Mouse (Mus musculus): ENCODE measurements around the gene Tacc2.
A peak's percentile ranks its signal among the peaks of the same experiment; 100 is the strongest.

The Tacc2 gene

DNA sequence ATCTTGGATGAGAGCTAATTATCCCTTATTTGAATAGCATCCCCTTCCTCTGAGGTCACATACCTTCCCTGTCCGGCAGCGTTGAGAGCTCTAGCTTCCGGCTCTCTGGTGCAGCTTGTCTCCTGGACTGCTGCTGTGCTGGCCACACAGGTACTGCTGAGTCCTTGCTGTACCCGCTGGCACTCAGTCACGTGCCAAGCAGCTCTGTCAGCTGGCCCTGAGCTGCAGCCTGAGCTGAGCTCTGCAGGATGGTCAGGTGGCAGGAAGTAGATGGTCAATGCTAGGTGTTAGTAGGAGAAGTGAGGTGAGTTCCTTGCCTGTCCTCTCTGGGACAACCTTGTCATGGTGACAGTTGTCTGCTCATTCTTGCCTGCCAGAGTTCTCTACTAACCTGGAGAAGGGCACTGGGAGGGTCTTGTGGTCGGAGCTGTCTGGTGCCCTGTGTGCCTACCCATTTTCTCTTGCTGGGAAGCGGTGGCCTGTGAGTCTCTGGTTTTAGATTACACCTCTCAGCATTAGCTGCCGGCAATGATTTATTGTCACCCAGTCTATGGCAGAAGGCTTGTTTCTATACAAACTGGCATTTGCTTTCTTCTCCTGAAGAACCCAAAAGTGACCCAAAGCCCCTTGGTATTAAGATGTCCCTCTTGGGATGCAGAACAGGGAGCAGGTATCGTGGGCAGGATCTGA is 143.6 kb downstream of the Tacc2 start:
- DNase-seq (ENCODE audit: low read depth, low spot score), result no peak

DNA sequence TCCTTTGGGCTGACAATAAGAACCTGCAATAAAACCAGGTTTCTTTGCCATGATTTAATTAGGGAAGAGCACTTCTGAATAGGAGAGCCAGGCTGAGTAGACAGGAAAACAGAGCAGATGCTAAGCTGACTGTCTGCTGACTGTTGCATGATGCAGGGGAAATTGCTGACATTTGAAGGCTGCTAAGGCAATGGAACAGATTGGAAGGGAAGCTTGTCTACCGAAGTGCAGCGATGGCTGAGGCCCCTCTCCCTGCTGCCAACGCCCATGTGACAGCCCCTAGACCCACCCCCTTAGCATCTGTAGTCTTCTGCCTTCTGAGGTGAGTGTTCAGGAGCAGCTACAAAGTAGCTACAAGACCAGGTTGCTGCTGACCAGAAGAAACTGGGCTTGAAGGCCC is 148.9 kb downstream of the Tacc2 start:
- DNase-seq (ENCODE audit: low read depth, low spot score), result no peak

DNA sequence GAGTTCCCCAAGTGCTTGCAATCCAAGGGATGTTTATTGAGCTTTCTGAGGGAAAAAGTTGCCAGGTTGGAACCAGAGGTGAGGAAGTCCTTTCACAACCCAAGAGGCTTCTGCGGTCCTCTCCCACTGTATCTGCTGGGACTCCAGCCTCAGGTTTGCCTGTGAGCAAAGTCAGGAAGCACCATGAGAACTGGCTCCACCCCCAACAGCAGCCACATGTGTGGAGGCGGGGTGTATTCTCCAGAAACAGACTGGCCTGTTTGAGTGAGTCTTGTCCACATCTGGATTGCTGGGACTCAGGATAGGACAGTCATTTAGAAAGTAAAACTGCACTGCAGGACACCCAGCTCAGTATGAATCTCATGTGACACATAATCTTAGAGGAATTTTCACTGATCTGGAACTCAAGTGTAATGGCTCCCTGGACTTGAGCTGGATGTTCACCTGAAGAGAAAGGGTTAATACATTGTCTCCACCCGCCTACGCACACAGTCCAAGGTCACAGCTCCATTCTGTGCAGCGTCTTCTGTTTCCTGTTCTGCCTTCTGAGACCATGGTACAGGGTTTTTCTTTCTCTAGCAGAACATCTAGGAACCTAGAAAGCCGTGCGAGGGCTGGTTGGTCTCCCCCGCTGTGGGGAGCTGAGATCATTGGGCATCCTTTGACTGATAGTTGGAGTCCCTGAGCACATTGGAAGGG is 149.6 kb downstream of the Tacc2 start:
- no peak for DNase-seq (ENCODE audit: low read depth, low spot score)

DNA sequence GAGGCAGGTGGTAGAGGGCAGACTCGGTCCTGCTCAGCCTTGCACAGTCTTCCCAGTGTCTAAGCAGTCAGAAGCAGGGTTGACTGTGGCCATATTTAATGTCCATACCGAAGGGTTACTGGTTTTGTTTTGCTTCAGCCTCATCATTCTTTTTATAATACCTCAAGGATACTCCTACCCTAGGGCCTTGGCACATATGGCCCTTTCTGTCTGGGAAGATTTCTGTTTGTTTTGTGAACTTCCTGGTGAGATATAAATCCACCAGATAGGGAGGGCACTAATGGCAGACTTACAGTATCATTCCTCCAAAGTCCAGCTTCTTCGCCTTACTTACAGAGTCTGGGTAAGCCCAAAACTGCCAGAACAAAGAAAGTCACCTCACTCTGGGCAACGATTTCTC is 150.3 kb downstream of the Tacc2 start:
- DNase-seq (ENCODE audit: low read depth, low spot score), result no peak

DNA sequence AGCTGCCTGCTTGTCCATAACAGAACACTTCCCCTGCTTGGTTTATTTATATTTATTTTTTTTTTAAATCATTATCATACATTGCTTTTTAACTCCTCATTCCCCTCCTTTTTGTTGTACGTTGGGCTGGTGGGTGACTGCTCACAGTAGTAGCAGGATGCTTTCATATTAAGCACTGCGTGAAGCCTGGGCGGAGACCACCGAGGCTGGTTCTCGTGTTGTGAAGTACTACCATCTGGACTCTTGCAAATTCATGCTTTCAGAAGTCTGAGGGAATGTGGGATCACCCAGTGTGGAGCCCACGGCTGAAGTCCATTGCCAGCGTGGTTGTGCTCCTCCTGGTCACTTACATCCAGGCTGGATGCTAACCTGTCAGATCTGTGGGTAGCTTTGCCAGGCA is 154.6 kb downstream of the Tacc2 start:
- no peak for DNase-seq (ENCODE audit: low read depth, low spot score)

DNA sequence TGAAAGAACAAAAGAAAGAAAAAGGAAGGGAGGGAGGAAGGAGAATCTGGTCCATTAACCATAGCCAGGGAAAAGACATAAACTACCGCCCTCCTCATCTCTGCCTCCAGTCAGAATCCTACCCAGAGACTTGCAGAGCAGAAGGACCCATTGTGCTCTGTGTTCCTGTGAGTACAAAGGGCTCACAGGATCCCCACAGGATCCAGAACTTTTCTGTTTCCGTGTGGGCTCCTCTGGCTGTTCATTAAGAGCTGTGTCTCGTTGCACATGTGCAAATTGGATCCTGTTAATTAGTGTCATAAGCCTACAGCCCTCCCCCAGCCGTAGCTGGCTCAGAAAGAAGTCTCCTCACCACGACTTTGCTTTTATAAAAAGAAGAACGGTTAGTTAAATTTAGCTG is 155.7 kb downstream of the Tacc2 start:
- DNase-seq (ENCODE audit: low read depth, low spot score), result no peak

DNA sequence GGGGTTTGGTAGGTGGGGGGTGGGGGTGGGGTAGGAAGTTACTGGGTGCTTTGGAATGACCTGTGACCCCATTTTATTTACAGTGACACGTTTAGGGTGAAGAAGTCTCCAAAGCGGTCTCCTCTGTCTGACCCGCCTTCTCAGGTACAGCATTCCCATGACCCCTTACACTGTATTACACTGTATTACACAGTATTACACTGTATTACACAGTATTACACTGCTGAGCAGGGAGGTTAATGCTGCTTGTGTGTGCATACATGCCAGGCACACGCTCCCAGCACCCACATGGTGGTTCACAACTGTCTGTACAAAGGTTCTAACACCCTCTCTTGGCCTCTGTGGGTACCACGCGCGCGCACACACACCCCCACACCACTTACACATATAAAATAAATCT is 156.2 kb downstream of the Tacc2 start:
- DNase-seq (ENCODE audit: low read depth, low spot score), result no peak

DNA sequence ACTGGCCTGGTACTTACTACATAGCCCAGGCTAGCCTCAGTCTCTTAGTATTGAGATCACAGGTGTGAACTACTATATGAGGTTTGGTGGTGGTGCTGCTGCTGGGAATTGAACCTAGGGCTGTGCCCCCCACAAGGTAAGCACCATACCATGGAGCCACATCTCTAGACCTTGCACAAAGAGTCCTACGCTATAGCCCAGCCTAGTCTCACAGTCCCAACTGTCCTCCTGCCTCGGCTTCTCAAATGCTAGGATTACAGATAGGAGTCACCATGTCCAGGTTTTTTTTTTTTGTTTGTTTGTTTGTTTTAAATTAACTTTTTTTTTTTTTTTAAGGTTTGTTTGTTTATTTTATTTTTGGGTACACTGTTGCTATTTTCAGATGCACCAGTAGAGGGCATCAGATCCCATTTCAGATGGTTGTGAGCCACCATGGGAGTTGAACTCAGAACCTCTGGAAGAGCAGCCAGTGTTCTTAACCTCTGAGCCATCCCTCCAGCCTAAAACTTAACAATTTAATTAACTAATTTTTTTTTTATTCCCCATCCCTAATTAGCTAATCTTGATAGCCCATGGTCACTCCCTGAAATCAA is 157.1 kb downstream of the Tacc2 start:
- DNase-seq (ENCODE audit: low read depth, low spot score), result peak; percentile 37

DNA sequence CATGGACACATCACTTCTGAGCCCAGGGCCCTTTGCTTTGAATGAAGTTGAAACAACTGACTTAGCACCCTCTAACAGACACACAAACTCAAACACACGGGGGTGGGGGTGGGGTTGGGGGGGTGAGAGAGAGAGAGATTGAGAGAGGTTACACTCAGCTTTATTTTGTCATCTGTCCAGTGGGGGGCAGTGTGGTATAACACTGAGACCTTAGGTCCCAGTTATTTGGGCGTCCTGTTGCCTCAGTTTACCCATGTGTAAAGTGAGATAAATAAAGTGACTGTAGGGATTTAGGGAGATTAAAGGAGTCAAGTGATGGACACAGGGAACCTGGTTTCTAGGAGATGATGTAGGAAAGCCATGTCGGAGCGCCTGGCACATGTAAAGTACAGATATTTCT is 163.9 kb downstream of the Tacc2 start:
- no peak for DNase-seq (ENCODE audit: low read depth, low spot score)

DNA sequence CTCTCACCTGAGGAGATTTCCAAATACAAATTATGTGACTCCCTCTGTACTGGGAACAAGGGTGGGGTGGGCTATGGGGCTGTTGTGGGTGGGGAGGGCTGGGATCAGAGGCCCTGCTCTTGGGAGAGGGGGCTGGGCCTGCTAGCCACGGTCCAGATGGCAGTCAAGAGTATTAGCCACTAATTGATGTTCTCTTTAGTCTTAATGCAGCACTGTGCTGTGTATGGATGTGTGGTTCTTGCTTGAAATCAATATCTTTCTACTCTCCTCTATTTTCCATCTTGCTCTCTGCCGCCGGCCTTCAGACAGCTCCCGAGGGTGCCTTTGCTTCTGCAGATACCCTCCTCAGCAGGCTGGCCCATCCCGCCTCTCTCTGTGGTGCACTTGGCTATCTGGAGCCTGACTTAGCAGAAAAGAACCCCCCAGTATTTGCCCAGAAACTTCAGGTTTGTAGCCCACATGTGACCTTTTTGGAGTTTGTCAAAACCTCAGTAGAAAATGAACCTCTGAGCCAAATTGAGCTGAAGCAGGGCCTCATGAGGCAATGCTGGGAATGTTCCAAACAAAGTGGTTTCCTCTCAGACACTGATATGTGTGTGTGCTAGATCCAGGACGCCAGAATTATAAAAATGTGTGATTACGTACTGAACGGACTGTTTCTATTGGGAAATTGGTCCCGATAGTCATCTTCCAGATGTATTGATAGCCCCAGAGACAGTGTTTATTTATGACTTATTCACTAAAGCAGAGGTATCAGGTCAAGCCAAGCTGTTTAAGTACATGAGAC is 166.2 kb downstream of the Tacc2 start:
- no peak for DNase-seq (ENCODE audit: low read depth, low spot score)

DNA sequence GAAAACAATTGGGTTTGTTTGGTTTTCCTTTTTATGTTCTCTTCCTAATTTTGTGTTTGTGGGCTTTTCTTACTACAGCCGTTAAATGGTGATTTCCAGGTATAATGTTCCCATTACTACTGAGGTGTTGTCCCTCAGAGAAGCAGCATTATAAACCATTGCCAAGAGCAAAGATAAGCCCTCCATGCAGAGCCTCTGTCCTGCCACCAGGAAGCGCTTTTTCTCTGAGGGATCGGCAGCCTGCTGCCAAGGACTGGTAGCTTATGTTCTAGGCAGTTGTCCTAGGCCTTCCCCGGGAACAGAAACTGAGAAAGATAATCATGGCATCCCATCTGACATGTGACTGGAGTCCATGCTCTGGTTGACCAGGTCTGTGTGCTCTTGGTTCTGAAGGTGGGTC is 171.9 kb downstream of the Tacc2 start:
- no peak for DNase-seq (ENCODE audit: low read depth, low spot score)

DNA sequence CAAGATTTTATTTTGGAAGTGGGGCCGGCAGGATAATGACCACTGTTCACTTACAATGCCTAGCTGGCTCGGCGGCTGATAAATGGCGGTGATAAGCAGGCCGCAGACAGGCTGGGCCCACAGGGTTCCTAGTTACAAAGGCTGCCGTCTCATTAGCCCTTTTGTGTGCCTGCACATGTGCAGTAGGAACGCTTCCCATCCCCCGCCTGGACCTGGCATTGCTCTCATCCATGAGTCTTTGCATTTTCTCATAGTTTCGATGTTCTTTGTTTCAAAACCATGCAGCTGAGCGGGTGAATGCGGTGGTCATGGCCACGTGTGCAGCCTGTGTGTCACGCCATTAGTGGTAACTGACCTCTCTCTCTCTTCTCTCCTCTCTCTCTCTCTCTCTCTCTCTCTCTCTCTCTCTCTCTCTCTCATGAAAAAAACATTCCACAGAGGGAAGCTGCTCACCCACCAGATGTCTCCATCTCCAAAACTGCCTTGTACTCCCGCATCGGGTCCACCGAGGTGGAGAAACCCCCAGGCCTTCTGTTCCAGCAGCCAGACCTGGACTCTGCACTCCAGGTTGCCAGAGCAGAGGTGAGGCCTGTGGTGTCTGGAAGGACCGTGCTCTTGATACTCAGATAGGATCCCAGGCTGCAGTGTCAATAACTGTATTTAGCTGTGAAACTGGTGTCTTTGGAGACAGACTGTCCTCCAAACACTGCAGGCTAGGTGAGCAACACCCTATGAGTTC is 173.7 kb downstream of the Tacc2 start:
- DNase-seq (ENCODE audit: low read depth, low spot score), result no peak

DNA sequence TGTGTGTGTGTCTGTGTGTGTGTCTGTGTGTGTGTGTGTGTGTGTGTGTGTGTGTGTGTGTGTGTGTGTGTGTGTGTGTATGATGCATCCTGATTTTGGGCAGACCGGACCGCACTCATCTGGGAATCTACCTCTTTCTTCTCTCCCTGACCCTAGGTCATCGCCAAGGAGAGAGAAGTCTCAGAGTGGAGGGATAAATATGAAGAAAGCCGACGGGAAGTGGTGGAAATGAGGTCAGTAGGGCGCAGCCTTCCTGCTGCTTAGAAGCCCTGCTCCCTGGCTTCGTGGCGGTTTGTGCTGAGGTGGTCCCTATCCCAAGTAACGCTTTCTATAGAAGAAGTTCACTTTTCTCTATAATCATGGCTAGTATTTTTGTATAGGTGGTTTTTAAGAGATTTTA is 174.4 kb downstream of the Tacc2 start:
- no peak for DNase-seq (ENCODE audit: low read depth, low spot score)

DNA sequence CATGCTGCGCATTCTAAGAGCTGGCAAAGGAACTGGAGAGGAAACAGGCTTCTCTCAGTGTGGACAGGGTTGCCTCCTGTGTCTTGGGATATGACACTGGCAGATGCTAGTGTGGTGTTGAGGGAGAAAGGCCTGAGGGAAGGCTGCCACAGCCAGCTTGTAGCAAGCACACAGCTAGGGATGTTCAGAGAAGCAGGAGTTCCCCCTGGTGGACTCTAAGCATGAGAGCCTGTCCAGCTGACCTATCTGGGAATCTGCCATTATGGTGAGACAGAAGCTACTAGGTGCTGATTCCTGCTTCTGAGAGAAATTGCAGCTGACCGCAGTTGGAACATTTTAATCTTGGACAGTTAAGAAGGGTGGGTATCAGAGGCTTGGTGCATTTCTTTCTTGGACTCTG is 177.6 kb downstream of the Tacc2 start:
- peak; percentile 76 for DNase-seq (ENCODE audit: low read depth, low spot score)

DNA sequence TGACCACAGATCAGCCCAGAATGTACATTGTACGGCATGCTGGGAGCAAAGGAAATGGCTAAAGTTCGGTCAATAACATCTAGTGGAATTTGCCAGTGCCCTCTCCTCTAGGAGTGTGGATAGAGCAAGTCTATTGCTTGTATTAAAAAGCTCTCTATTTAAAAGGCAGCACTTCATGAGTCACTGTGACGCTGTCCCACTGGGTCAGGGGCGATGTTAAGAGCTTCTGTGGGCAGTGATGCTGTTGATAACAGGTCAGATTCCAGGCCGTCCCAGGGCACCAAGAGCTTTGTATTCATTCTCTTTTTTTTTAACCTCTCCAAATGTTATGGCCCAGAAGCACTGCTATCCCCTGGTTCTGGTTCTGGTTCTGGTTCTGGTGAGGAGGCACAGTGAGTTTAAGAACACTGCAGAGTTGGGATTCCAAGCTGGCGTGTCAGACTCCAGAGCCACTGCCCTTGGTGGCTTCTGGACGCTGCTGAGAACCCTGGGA is 179.2 kb downstream of the Tacc2 start:
- DNase-seq (ENCODE audit: low read depth, low spot score), result peak; percentile 63

DNA sequence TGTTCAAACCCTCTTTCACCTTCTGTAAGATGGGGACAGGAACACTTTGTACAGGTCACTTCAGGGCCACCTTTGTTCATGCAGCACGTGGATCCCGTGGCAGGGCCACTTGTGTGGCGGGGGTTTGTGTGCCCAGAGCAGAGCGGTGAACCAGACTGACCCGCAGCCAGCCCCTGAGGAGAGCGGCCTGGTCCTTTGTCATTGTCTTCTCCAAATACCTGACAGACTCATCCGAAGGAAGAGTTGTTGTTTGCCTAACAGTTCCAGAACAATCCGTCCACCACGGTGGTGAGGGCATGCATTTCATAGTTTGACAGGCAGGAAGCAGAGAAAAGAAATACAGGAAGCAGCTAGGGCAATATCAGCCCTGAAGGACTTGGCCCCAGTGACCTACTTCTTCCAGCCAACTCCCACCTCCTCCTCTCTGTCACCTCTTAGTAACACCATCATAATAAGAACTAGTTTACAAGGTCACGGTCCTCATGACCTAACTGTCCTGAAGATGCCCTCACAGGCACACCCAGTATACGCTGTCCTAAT is 180.2 kb downstream of the Tacc2 start:
- DNase-seq (ENCODE audit: low read depth, low spot score), result no peak

DNA sequence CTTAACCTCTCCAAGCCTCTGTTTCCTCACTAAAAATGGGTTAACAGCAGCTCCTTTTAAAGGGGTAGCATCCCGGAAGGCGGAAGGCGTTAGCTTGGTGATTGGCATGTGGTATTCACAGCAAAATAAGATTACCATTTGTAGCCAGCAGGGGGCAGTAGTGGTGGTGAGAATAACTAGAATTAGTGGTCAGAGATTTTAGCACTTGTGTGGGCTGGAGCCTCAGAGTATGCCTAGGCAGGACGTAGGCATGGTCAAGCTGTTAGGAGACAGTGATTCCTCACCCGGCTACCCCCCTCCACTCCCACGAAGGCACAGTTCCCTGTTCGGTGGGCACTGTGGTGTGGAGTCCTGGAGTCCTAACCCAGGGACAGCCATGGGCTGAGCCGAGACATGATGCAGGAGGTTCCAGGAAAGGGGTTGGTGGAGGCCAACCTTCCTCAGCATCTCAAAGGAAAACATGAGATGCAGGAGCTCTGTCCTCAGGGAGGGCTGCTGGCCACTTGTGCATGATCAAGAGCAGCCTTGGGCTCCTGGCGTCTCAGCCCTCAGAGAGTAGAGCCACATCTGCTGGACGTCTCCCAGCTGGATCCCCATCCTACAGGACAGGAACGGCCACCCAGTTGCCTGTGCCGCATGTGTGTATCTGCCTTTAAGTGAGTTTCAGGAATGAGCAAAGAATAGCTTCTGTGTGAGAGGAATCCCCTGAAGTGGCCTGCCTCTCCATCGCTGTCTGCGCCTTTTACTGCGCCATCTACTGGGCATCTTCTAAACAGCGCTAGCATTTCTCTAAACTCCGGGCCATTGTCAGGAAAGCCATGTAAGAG is 185.0 kb downstream of the Tacc2 start:
- DNase-seq (ENCODE audit: low read depth, low spot score), result peak; percentile 76

DNA sequence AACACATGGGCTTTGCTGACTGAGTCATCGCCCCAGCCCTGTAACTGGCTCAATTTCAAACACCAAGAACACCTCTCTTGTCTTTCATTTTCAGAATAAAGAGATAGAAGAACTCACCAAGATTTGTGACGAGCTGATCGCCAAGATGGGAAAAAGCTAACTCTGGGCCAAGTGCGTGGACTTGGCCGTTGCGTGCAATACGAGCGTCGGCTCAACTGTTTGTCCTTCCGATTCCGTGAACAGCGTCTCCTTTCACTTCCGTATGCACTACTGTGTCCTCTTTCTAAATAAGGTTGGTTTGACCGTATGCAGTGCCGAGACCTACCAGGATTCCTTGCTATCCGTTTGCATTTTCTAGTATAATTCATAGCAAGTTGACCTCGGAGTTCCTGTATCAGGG is 186.9 kb downstream of the Tacc2 start:
- no peak for DNase-seq (ENCODE audit: low read depth, low spot score)

DNA sequence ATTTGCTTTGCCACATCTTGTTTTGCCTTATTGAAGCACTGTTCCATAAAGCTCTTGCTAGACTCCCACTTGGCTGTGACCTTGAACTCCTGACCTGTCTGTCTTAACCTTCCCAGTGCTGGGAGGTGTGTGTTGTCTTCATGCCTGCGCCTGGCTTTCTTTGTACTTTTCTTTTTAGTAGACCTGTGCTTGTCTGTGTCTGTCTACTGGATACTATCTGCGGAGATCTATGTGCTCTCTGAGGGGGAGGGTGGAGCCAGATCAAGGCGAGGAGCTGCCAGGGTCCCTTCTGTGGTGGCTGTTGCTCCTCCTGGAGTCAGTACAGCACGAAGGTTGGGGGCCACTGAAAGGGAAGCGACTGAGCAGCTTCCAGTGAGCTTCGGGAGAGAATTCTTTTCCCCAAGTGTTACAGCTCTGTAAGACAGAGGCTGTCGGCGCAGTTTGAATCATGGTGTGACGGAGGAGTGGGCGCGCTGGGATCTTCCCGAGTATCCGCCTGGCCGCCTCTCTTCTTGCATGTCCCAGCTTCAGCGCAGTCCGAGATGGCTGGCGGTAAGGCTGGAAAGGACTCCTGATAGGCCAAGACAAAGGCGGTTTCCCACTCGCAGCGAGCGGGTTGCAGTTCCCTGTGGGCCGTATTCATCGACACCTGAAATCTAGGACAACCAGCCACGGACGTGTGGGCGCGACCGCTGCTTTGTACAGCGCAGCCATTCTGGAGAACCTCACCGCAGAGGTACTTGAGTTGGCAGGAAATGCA is 189.4 kb downstream of the Tacc2 start:
- DNase-seq (ENCODE audit: low read depth, low spot score), result no peak

DNA sequence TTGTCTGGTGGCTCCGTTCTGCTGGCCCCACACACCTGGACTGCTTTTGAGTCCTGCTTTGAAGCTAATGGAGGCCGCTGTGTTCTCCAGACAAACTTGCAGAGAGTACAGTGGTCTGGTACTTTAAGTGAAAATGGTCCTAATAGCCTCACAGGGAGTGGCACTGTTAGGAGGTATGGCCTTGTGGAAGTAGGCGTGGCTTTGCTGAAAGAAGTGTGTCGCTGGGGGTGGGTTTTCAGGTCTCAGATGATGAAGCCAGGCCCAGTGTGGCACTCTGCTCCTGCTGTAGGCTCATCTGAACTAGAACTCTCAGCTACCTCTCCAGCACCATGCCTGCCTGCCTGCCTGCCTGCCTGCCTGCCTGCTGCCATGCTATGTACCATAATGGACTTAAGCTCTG is 190.9 kb downstream of the Tacc2 start:
- DNase-seq (ENCODE audit: low read depth, low spot score), result no peak
